Mouse (Mus musculus) layer of hippocampus, adult 6 months (tissue): Measurements from ENCODE around the gene Tmprss2. TPM values are rescaled to one million over a fixed set of nuclear protein-coding genes. Genes with fewer than 3 reads are reported as not detected.

ENCODE experiments used
- long read RNA-seq, 2 experiments: library from polyadenylated mRNA; unstranded; transcript quantifications; one replicate each; pipeline ENCODE4 v2.0.0; 2019 to 2020
- polyA plus RNA-seq: library from polyadenylated mRNA; unstranded; fragments of <200 nt; fragmentation: Nextera tagmentation; gene quantifications from 2 replicates; pipeline ENCODE4 v1.2.3, GENCODE M21; 2021

Tmprss2 gene
- polyA plus RNA-seq, result 0.05 and 0.23 TPM in 2 replicates
- long read RNA-seq, experiment 1, result 0 reads
- long read RNA-seq, experiment 2, result 0 reads

GRCm38 (mm10) chr16:97610939-97611338 lies at the start of gene Tmprss2:
Gene Tmprss2 (minus strand): TSS chr16:97611195.

Other genes starting within 250 kb of the Tmprss2 start
- 0.49 TPM in 1 of 2 replicates, not detected in the other for gene Mx1, start 148.3 kb downstream of the Tmprss2 start, polyA plus RNA-seq
- not detected in 2 replicates for gene Fam3b, start 96.4 kb downstream of the Tmprss2 start, polyA plus RNA-seq
- 0.34 and 0.59 TPM in 2 replicates for gene Ripk4, start 152.6 kb upstream of the Tmprss2 start, polyA plus RNA-seq
- gene Prdm15, start 240.7 kb upstream of the Tmprss2 start, polyA plus RNA-seq, result 3.1 and 3.7 TPM in 2 replicates